Mouse (Mus musculus) embryo, embryonic 10 days (tissue): ENCODE measurements around the gene Crmp1.

ENCODE experiments used
- DNase-seq: peaks from one replicate; pipeline ENCODE4 v3.0.0-alpha.2; 2015; ENCODE audit warnings: low spot score

Gene Crmp1

GRCm38 (mm10) chr5:37241651-37242151 is at the start of gene Crmp1:
TSS of gene Crmp1 (plus strand) at chr5:37241940.
- peak; percentile 86 for DNase-seq

- no peak for DNase-seq
Observed at GRCm38 (mm10) chr5:37196196-37196595, 45.5 kb upstream of the Crmp1 start.

GRCm38 (mm10) chr5:37196666-37197250 is 45.0 kb upstream of the Crmp1 start:
- DNase-seq = peak; percentile 36

- no peak for DNase-seq
Observed at GRCm38 (mm10) chr5:37197423-37197822, 44.3 kb upstream of the Crmp1 start.

- peak; percentile 69 for DNase-seq
Observed at GRCm38 (mm10) chr5:37198011-37198688, 43.6 kb upstream of the Crmp1 start.

- peak; percentile 85 for DNase-seq
Observed at GRCm38 (mm10) chr5:37202285-37202684, 39.5 kb upstream of the Crmp1 start.

GRCm38 (mm10) chr5:37204886-37205285 is 36.9 kb upstream of the Crmp1 start:
- no peak for DNase-seq

GRCm38 (mm10) chr5:37205420-37205819 is 36.3 kb upstream of the Crmp1 start:
- no peak for DNase-seq

GRCm38 (mm10) chr5:37206364-37206763 is 35.4 kb upstream of the Crmp1 start:
- DNase-seq = no peak

GRCm38 (mm10) chr5:37212938-37213708 is 28.6 kb upstream of the Crmp1 start:
- no peak for DNase-seq

- DNase-seq = no peak
Observed at GRCm38 (mm10) chr5:37213709-37214103, 28.0 kb upstream of the Crmp1 start.

- no peak for DNase-seq
Observed at GRCm38 (mm10) chr5:37214614-37215013, 27.1 kb upstream of the Crmp1 start.

GRCm38 (mm10) chr5:37215276-37215675 is 26.5 kb upstream of the Crmp1 start:
- DNase-seq = no peak

- DNase-seq = peak; percentile 48
Observed at GRCm38 (mm10) chr5:37219615-37220014, 22.1 kb upstream of the Crmp1 start.

GRCm38 (mm10) chr5:37220575-37220974 is 21.2 kb upstream of the Crmp1 start:
- no peak for DNase-seq

- no peak for DNase-seq
Observed at GRCm38 (mm10) chr5:37221563-37221962, 20.2 kb upstream of the Crmp1 start.

- no peak for DNase-seq
Observed at GRCm38 (mm10) chr5:37222316-37222715, 19.4 kb upstream of the Crmp1 start.

GRCm38 (mm10) chr5:37225708-37226107 is 16.0 kb upstream of the Crmp1 start:
- DNase-seq = no peak

GRCm38 (mm10) chr5:37227956-37228680 is 13.6 kb upstream of the Crmp1 start:
- no peak for DNase-seq

GRCm38 (mm10) chr5:37228894-37229293 is 12.8 kb upstream of the Crmp1 start:
- DNase-seq = no peak

- no peak for DNase-seq
Observed at GRCm38 (mm10) chr5:37233010-37233557, 8.7 kb upstream of the Crmp1 start.

GRCm38 (mm10) chr5:37238654-37239053 is 3.1 kb upstream of the Crmp1 start:
- no peak for DNase-seq
